Mouse (Mus musculus): ENCODE data around the gene Mal.

- TF ChIP-seq MYOD1 (IDR thresholded peaks at IDR 0.05; ENCODE audit: control insufficient read depth in 1 of 3, insufficient read length in 2 of 3, low read depth in 2 of 3), result no peak
- TF ChIP-seq USF1 (IDR thresholded peaks at IDR 0.05; ENCODE audit: low read depth), result no peak
- TF ChIP-seq MAX (IDR thresholded peaks at IDR 0.05; ENCODE audit: low read depth), result no peak
- TF ChIP-seq POLR2AphosphoS2 (IDR thresholded peaks at IDR 0.05; ENCODE audit: insufficient read length, low read depth), result no peak
- no peak for TF ChIP-seq POLR2A (IDR thresholded peaks at IDR 0.05; ENCODE audit: insufficient read length, low read depth)
- no peak for TF ChIP-seq MYOG (IDR thresholded peaks at IDR 0.05; ENCODE audit: control insufficient read depth in 1 of 3, insufficient read depth in 1 of 3, insufficient read length in 2 of 3, low read depth in 2 of 3)
- TF ChIP-seq REST (IDR thresholded peaks at IDR 0.05; ENCODE audit: insufficient read depth, insufficient read length), result no peak
- TF ChIP-seq E2F4 (IDR thresholded peaks at IDR 0.05; ENCODE audit: insufficient read depth), result no peak
- no peak for TF ChIP-seq TCF3 (IDR thresholded peaks at IDR 0.05; ENCODE audit: insufficient read length, low read depth)
- no peak for TF ChIP-seq TCF12 (IDR thresholded peaks at IDR 0.05; ENCODE audit: insufficient read depth, poor library complexity, severe bottlenecking)
- no peak for TF ChIP-seq SRF (IDR thresholded peaks at IDR 0.05; ENCODE audit: control insufficient read depth, insufficient read length, low read depth)
These were observed 69.0 kb downstream of the Mal start for GRCm38 (mm10) chr2:127587514-127587844.
